Mouse (Mus musculus) cortical plate, adult 2 months (tissue): ENCODE results near the gene Disp1.

Source experiments
- CTCF ChIP-seq: fragments of 200-500 bp; IDR thresholded peaks from 2 replicates; pipeline ENCODE4 v1.5.1; 2011; ENCODE audit warnings: mild to moderate bottlenecking, control low read depth, low read length; ENCODE audit not compliant: insufficient read depth; ENCODE audit errors: extremely low read depth
- POLR2A ChIP-seq: fragments of 200-500 bp; IDR thresholded peaks from 2 replicates; pipeline ENCODE4 v1.6.1; 2011; ENCODE audit warnings: mild to moderate bottlenecking, low read length, control low read depth; ENCODE audit not compliant: insufficient read depth; ENCODE audit errors: extremely low read depth

DNA sequence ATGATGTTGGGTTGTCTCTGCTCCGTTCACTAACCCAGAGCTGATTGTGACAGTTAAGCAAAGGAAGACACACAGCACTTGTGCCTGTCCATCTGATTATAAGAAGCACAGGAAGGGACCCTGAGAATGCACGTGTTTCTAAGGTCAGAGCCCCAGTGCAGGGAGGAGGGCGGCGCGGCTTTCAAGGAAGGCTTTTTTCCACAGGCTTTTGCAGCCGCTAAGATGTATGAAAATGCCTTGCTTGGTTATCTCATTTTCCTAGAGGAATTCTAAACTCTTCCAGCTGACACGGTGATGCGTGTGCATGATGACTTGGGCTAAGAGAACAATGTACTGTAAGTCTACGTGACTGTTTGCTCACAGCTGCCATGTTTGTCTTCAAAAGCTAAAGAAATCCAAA is 30.9 kb downstream of the Disp1 start:
- TF ChIP-seq POLR2A (no peak), CTCF (no peak)
